Mouse (Mus musculus) forebrain, embryonic 11.5 days (tissue): ENCODE measurements at regions not wholly inside any gene's neighbourhood (a gene's known extent, or its start where the extent isn't known, plus 50 kb on each side); places are given as distances from the start of the nearest gene placed in this dataset.

Experiments used
- ATAC-seq: fragments of 200-750 bp; cut with Nextera tagmentation; replicated peaks from 2 replicates; pipeline ENCODE4 v1.8.0; 2017; ENCODE audit warnings: moderate TSS enrichment; ENCODE audit not compliant: low FRiP score
- DNase-seq: peaks from one replicate; pipeline ENCODE4 v3.0.0-alpha.2; 2017; ENCODE audit warnings: low spot score
- H3K27ac ChIP-seq: fragments of 300-500 bp; sonication (generic); 2 replicates; pipeline ENCODE4 v1.5.1; 2014; ENCODE audit warnings: low read depth, low read length
- H3K27me3 ChIP-seq: fragments of 300-500 bp; sonication (generic); 2 replicates; pipeline ENCODE4 v1.6.1; 2014; ENCODE audit warnings: mild to moderate bottlenecking, low read length, mixed read lengths; ENCODE audit not compliant: control insufficient read depth, insufficient read depth
- H3K36me3 ChIP-seq: fragments of 300-500 bp; sonication (generic); 2 replicates; pipeline ENCODE4 v1.6.1; 2014; ENCODE audit warnings: mild to moderate bottlenecking, low read length, moderate library complexity, mixed read lengths; ENCODE audit not compliant: control insufficient read depth, insufficient read depth
- H3K4me1 ChIP-seq: fragments of 300-500 bp; sonication (generic); replicated peaks from 2 replicates; pipeline ENCODE4 v1.6.1; 2014; ENCODE audit warnings: low read length, mixed read lengths; ENCODE audit not compliant: control insufficient read depth, insufficient read depth
- H3K4me2 ChIP-seq: fragments of 300-500 bp; sonication (generic); 2 replicates; pipeline ENCODE4 v1.6.1; 2014; ENCODE audit warnings: low read depth, mild to moderate bottlenecking, low read length, moderate library complexity, mixed read lengths; ENCODE audit not compliant: severe bottlenecking
- H3K4me3 ChIP-seq: fragments of 300-500 bp; sonication (generic); 2 replicates; pipeline ENCODE4 v1.5.1; 2014; ENCODE audit warnings: low read depth, low read length
- H3K9ac ChIP-seq: fragments of 300-500 bp; sonication (generic); 2 replicates; pipeline ENCODE4 v1.6.1; 2014; ENCODE audit warnings: low read length
- H3K9me3 ChIP-seq: fragments of 300-500 bp; sonication (generic); 2 replicates; pipeline ENCODE4 v1.6.1; 2016; ENCODE audit warnings: low read length, mixed read lengths; ENCODE audit not compliant: control insufficient read depth
- WGBS: fragments of 180-500 bp; shearing (Covaris S2); extraction: QIAGEN DNeasy Blood & Tissue Kit; methylation state at CpG from one replicate; pipeline ENCODE4 v1.1.7; 2014; 5-methylcytosine and 5-hydroxymethylcytosine counted together

- Histone ChIP-seq H3K4me1 (no peaks in the 10 kb centered on the region), H3K9ac (no peak overlapping the region), H3K4me3 (no peak overlapping the region), H3K9me3 (no peaks in the 10 kb centered on the region), H3K27me3 (no peaks in the 10 kb centered on the region), H3K36me3 (no peaks in the 10 kb centered on the region), H3K27ac (no peak overlapping the region), H3K4me2 (no peak overlapping the region)
- WGBS: 88% methylated on average over 3 of the region's 3 CpGs
- ATAC-seq (no peak), DNase-seq (no peak)
Observed at GRCm38 (mm10) chrX:157020337-157020736, 394.8 kb downstream of the Phex start.

- no peak overlapping the region for H3K4me3 ChIP-seq
- ATAC-seq: no peak
- H3K36me3 ChIP-seq: no peaks in the 10 kb centered on the region
- no peak overlapping the region for H3K27ac ChIP-seq
- H3K9me3 ChIP-seq: no peaks in the 10 kb centered on the region
- no peak overlapping the region for H3K4me2 ChIP-seq
- H3K27me3 ChIP-seq: no peaks in the 10 kb centered on the region
- H3K9ac ChIP-seq: no peak overlapping the region
- 75% methylated on average over 2 of the region's 2 CpGs for WGBS
- H3K4me1 ChIP-seq: no peaks in the 10 kb centered on the region
- no peak for DNase-seq
Observed at GRCm38 (mm10) chrX:156989986-156990518, 425.1 kb downstream of the Phex start.

- Histone ChIP-seq H3K36me3 (no peaks in the 10 kb centered on the region), H3K27me3 (no peaks in the 10 kb centered on the region), H3K4me3 (no peak overlapping the region), H3K9me3 (no peaks in the 10 kb centered on the region), H3K4me1 (no peaks in the 10 kb centered on the region), H3K4me2 (no peak overlapping the region), H3K27ac (no peak overlapping the region), H3K9ac (no peak overlapping the region)
- WGBS: 91% methylated on average over 1 of the region's 1 CpGs
- ATAC-seq (no peak), DNase-seq (no peak)
Observed at GRCm38 (mm10) chrX:156947093-156947492, 468.0 kb downstream of the Phex start.

DNA sequence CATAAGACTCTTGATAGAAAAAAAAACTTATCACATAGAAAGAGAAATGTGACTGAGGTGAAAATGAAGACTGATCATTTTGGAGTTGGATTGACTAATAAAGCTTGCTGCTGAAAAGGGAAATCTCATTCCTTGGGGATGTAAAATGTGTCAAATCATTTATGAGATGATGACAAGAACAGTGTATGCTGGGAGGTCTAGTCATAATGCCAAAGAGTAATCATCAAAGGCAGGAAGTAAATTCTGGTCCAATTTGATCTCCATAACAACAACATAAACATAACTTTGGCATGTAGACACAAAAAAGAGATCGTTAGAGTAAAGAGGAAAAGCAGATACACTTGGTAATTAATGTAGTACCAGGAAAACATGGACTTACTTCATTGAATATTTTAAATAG lies 470.9 kb downstream of the Phex start:
- H3K27me3 ChIP-seq: no peaks in the 10 kb centered on the region
- no peak overlapping the region for H3K27ac ChIP-seq
- no peak for DNase-seq
- no peak overlapping the region for H3K4me2 ChIP-seq
- H3K4me1 ChIP-seq: no peaks in the 10 kb centered on the region
- H3K9ac ChIP-seq: no peak overlapping the region
- 76% methylated on average over 1 of the region's 1 CpGs for WGBS
- H3K36me3 ChIP-seq: no peaks in the 10 kb centered on the region
- H3K4me3 ChIP-seq: no peak overlapping the region
- H3K9me3 ChIP-seq: no peaks in the 10 kb centered on the region
- ATAC-seq: no peak

- 59% methylated on average over 1 of the region's 1 CpGs for WGBS
- no peak overlapping the region for H3K27ac ChIP-seq
- ATAC-seq (no peak), DNase-seq (no peak)
- H3K9me3 ChIP-seq: no peaks in the 10 kb centered on the region
- no peak overlapping the region for H3K4me3 ChIP-seq
- H3K36me3 ChIP-seq: no peaks in the 10 kb centered on the region
- no peak overlapping the region for H3K4me2 ChIP-seq
- H3K9ac ChIP-seq: no peak overlapping the region
- H3K27me3 ChIP-seq: no peaks in the 10 kb centered on the region; the same call in 1 of the 2 replicates
- H3K4me1 ChIP-seq: no peaks in the 10 kb centered on the region
Observed at GRCm38 (mm10) chrX:156913363-156913762, 501.7 kb downstream of the Phex start.
